In the genomic region with DNA sequence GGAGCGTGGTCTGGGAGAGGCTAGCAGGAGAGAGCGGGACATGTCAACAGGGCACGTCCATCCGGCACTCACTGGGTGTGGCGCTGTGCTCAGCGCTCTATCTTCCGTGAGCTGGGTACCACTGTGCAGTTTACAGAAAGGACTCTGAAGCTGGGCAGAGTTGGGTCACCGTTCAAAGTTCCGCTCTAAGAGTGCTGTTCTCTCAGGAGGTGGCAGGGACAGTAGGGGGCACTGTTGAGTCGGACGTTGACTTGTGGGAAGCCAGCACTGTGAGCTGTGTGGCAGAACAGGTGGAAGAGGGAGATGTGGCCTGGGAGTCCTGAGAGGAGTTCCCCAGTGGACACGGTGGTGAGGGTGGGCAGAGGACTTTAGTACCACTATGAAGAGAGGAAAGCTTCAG, we compare ENCODE assay signal across 9 mouse cellular contexts.
A peak's percentile ranks its signal among the peaks of the same experiment; 100 is the strongest.
DNase-seq lines count a peak whose midpoint lies in the region; ATAC-seq and TF ChIP-seq lines count a peak whose summit lies in the region.
"Had no signal": no experiment of that assay in that cellular context is flagged by ENCODE, and none has a peak within 500 bp of the region (broad histone marks: within the 10 kb centered on the region; RNA-seq: fewer than 3 reads in every experiment).

No protein-coding gene starts in this region.

- TF ChIP-seq CTCF in C2C12 (IDR thresholded peaks at IDR 0.05; ENCODE audit: control insufficient read depth, insufficient read depth, insufficient read length): peak; percentile 75
- peak; percentile 84; the same call in 1 of the 2 replicates for TF ChIP-seq CTCF in testis, adult 2 months (IDR thresholded peaks at IDR 0.05; ENCODE audit: control insufficient read depth, insufficient read depth, insufficient replicate concordance, low read depth, low read length)

- H3K27me3 ChIP-seq in C2C12 (ENCODE audit: control insufficient read depth, insufficient read depth, insufficient read length): no peaks in the 10 kb centered on the region
- H3K27me3 ChIP-seq in embryonic facial prominence, embryonic 14.5 days (replicated peaks; ENCODE audit: control insufficient read depth, insufficient read depth, low read length): no peaks in the 10 kb centered on the region
- no peaks in the 10 kb centered on the region for H3K27me3 ChIP-seq in heart, embryonic 13.5 days (replicated peaks)
- H3K27me3 ChIP-seq in liver, embryonic 15.5 days: no peaks in the 10 kb centered on the region
- no peaks in the 10 kb centered on the region for H3K27me3 ChIP-seq in neural tube, embryonic 13.5 days
- no peaks in the 10 kb centered on the region for H3K27me3 ChIP-seq in testis, adult 2 months (ENCODE audit: control insufficient read depth, insufficient read depth, low read length)
- H3K27me3 ChIP-seq: embryonic facial prominence, embryonic 15.5 days had no signal

- ATAC-seq in embryonic facial prominence, embryonic 14.5 days (ENCODE audit: low read depth): peak; percentile 73
- 0 out of 2 replicates have a peak, but pooled peaks have one; percentile 37 for ATAC-seq in heart, embryonic 13.5 days (ENCODE audit: extremely low read depth, insufficient number of reproducible peaks, low FRiP score, low TSS enrichment)
- peak; percentile 62 for ATAC-seq in liver, embryonic 15.5 days (ENCODE audit: insufficient read depth)
- ATAC-seq in neural tube, embryonic 13.5 days (ENCODE audit: low read depth): peak; percentile 54

- DNase-seq in adrenal gland, postnatal 25 days: peak; percentile 89
- peak; percentile 72 for DNase-seq in embryonic facial prominence, embryonic 14.5 days (ENCODE audit: low spot score)
- peak; percentile 86 to 95 for DNase-seq in kidney, postnatal 25 days

- no peak for TF ChIP-seq POLR2A in testis, adult 2 months (IDR thresholded peaks at IDR 0.05; ENCODE audit: control insufficient read depth, low read depth, low read length)

- no peaks in the 10 kb centered on the region for H3K79me3 ChIP-seq in C2C12 (ENCODE audit: low read depth)

- WGBS in embryonic facial prominence, embryonic 14.5 days: 41% methylated on average over 12 of the region's 12 CpGs
- WGBS in heart, embryonic 13.5 days: 41% methylated on average over 12 of the region's 12 CpGs
- WGBS in liver, embryonic 15.5 days (ENCODE audit: insufficient replicate concordance): 28% methylated on average over 12 of the region's 12 CpGs
- 39% methylated on average over 12 of the region's 12 CpGs for WGBS in neural tube, embryonic 13.5 days

- no peak overlapping the region for H3K9ac ChIP-seq in embryonic facial prominence, embryonic 14.5 days (ENCODE audit: low read depth, low read length)
- H3K9ac ChIP-seq in heart, embryonic 13.5 days: no peak overlapping the region
- no peak overlapping the region for H3K9ac ChIP-seq in liver, embryonic 15.5 days
- no peak overlapping the region for H3K9ac ChIP-seq in neural tube, embryonic 13.5 days
- H3K9ac ChIP-seq: embryonic facial prominence, embryonic 15.5 days had no signal

- H3K79me2 ChIP-seq in C2C12 (ENCODE audit: control insufficient read depth, insufficient read depth): no peaks in the 10 kb centered on the region

- H3K4me3 ChIP-seq in C2C12 (ENCODE audit: insufficient read depth, poor library complexity, severe bottlenecking): no peak overlapping the region
- no peak overlapping the region for H3K4me3 ChIP-seq in embryonic facial prominence, embryonic 14.5 days (ENCODE audit: low read depth, low read length)
- no peak overlapping the region for H3K4me3 ChIP-seq in heart, embryonic 13.5 days
- no peak overlapping the region for H3K4me3 ChIP-seq in liver, embryonic 15.5 days (replicated peaks)
- no peak overlapping the region for H3K4me3 ChIP-seq in neural tube, embryonic 13.5 days
- no peak overlapping the region for H3K4me3 ChIP-seq in testis, adult 2 months (ENCODE audit: control insufficient read depth, low read depth, low read length)
- H3K4me3 ChIP-seq: embryonic facial prominence, embryonic 15.5 days had no signal

- no peaks in the 10 kb centered on the region; the same call in 1 of the 2 replicates for H3K4me1 ChIP-seq in embryonic facial prominence, embryonic 14.5 days (ENCODE audit: control insufficient read depth, insufficient read depth, low read length)
- no peaks in the 10 kb centered on the region for H3K4me1 ChIP-seq in heart, embryonic 13.5 days
- H3K4me1 ChIP-seq in liver, embryonic 15.5 days (replicated peaks): peaks cover 9% of the 10 kb centered on the region
- H3K4me1 ChIP-seq in neural tube, embryonic 13.5 days (replicated peaks): no peaks in the 10 kb centered on the region
- no peaks in the 10 kb centered on the region for H3K4me1 ChIP-seq in testis, adult 2 months (ENCODE audit: control insufficient read depth, insufficient read depth, low read length)
- H3K4me1 ChIP-seq: embryonic facial prominence, embryonic 15.5 days had no signal

- no peaks in the 10 kb centered on the region for H3K9me3 ChIP-seq in embryonic facial prominence, embryonic 14.5 days (ENCODE audit: control insufficient read depth, low read length)
- H3K9me3 ChIP-seq in heart, embryonic 13.5 days: no peaks in the 10 kb centered on the region
- H3K9me3 ChIP-seq in liver, embryonic 15.5 days (replicated peaks): no peaks in the 10 kb centered on the region
- no peaks in the 10 kb centered on the region for H3K9me3 ChIP-seq in neural tube, embryonic 13.5 days
- H3K9me3 ChIP-seq: embryonic facial prominence, embryonic 15.5 days had no signal

- H3K36me3 ChIP-seq in C2C12 (ENCODE audit: control insufficient read depth, insufficient read depth): no peaks in the 10 kb centered on the region
- H3K36me3 ChIP-seq in embryonic facial prominence, embryonic 14.5 days (ENCODE audit: control insufficient read depth, insufficient read depth, low read length): no peaks in the 10 kb centered on the region
- H3K36me3 ChIP-seq in heart, embryonic 13.5 days: peaks cover 3% of the 10 kb centered on the region; the same call in 1 of the 2 replicates
- no peaks in the 10 kb centered on the region for H3K36me3 ChIP-seq in liver, embryonic 15.5 days (replicated peaks)
- H3K36me3 ChIP-seq in neural tube, embryonic 13.5 days: peaks cover 7% of the 10 kb centered on the region
- H3K36me3 ChIP-seq in testis, adult 2 months (ENCODE audit: control insufficient read depth, insufficient read depth, low read length): no peaks in the 10 kb centered on the region
- H3K36me3 ChIP-seq: embryonic facial prominence, embryonic 15.5 days had no signal

- no peak overlapping the region for H3K4me2 ChIP-seq in embryonic facial prominence, embryonic 14.5 days (ENCODE audit: low read depth, low read length)
- H3K4me2 ChIP-seq in heart, embryonic 13.5 days: no peak overlapping the region
- H3K4me2 ChIP-seq in liver, embryonic 15.5 days: no peak overlapping the region
- H3K4me2 ChIP-seq in neural tube, embryonic 13.5 days: no peak overlapping the region
- H3K4me2 ChIP-seq: embryonic facial prominence, embryonic 15.5 days had no signal

- no peak overlapping the region for H3ac ChIP-seq in C2C12 (ENCODE audit: control insufficient read depth, insufficient read length, low read depth)

- H3K27ac ChIP-seq in embryonic facial prominence, embryonic 14.5 days (replicated peaks; ENCODE audit: low read depth, low read length): no peak overlapping the region
- no peak overlapping the region for H3K27ac ChIP-seq in heart, embryonic 13.5 days (replicated peaks)
- H3K27ac ChIP-seq in liver, embryonic 15.5 days (replicated peaks): no peak overlapping the region; the same call in 1 of the 2 replicates
- H3K27ac ChIP-seq in neural tube, embryonic 13.5 days (replicated peaks): no peak overlapping the region
- no peak overlapping the region for H3K27ac ChIP-seq in testis, adult 2 months (ENCODE audit: control insufficient read depth, insufficient read depth, low read depth, low read length)
- H3K27ac ChIP-seq: embryonic facial prominence, embryonic 15.5 days had no signal

TF ChIP-seq in C2C12, 6 proteins besides CTCF, POLR2A, EP300 and RAD21:
- TF ChIP-seq CEBPB (IDR thresholded peaks at IDR 0.05; ENCODE audit: low read depth) (no peak), MYOD1 (IDR thresholded peaks at IDR 0.05; ENCODE audit: control insufficient read depth, insufficient read length, low read depth) (peak; percentile 61), USF1 (IDR thresholded peaks at IDR 0.05; ENCODE audit: low read depth) (no peak)
TF ChIP-seq in C2C12: peak in this region for 1.
